Mouse (Mus musculus): ENCODE results near the gene Fbp2. TPM values are rescaled to one million over a fixed set of nuclear protein-coding genes. Genes with fewer than 3 reads are reported as not detected.

The Fbp2 gene
- not detected in 2 replicates for polyA plus RNA-seq (2012)

DNA sequence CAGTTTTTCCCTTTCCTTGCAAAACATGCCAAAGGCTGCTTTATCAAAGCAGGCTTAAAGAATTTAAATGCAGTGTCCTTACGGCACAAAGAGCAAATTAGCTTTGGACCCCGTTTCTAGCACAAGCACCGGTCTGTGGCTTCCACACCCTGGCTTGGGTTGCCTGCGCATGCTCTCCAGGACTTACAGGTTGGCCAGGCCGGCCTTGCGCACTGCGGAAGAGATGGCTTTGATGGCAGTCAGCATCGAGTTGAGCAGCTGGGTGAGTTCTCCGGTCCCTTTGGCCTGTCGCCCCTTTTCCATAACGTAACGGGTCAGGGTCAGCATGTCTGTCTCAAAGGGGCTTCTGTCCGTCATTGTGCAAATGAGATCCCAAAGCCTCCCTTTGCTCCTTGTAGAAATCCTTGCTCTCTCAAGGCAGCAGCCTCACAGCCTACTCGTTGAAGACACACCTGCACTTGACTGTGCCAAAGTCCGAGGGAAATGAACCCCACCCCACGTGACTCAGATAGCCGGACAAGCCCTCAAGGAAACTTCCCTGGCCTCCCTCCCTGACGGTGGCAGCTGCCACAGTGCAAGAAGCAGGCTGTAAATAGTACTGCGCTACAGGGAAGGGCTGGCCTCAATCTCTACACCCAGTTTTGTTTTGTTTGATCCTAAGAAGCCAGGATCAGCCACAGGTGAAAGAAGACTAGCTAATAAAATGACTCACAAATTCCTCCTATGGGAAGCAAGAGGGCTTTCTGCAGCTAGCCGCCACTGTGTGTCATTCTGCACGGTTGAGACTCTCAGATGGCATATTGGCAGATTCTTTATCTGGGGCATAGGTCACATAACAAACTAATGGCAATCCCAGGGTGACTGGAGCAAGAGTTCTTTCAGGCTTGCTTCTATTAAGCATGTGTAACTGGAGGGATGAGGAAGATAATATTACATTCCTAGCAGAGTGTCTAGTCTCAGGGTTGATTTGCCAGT, at the start of gene Fbp2:
Gene Fbp2, minus strand, starts transcription at position 482 of the 975 bp plus-strand sequence.
- no peak for TF ChIP-seq GATA1 (IDR thresholded peaks at IDR 0.05; ENCODE audit: low read length)

DNA sequence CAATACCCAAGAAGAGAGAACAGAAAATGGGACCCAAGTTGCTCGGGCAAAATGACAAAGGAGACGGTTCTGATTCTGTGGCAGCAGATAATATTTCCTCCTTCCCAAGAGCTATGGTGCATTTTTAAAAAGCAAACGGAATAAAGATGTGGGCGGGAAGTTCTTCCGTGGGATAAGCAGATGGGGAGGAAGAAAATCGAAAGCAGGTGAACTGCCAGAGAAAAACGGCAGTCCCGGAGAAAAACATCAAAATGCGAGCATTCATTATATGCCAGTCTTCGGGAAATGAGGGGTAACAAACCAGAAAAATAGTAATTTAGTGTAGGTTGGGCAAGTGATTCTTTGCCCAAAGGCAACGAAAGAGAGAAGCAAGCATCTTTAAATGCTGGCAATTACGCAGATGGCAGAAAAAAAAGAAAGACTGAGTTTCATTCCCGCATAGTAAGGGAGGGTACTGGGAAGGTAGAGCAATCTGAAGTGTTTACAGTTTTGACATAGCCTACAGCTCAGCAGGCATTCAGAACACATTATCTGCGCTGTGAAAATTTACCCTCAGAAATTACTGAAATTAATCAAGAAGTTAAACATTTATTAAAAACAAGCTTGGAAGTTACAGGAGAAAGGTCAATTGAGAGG, 49.4 kb upstream of the Fbp2 start:
- TF ChIP-seq GATA1 (IDR thresholded peaks at IDR 0.05; ENCODE audit: low read length), result no peak

DNA sequence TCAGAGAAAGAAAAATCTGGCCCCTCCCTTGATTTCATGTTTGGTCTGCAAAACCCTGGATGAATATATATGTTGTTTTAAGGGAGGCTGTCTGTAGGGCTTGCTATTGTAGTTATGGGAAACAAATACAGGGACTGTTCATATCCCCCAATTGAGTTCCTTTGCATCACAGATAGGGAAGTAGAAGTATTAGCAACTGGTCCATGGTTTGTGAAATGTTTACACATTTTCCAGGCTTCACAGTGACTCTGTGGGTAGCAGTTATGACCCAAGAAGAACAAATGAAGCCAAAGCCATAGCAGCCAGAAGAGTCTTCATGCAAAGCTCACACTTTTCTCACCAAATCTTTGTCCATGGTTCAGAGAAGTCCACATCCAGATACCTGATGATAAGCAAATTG, 42.9 kb upstream of the Fbp2 start:
- no peak for TF ChIP-seq GATA1 (IDR thresholded peaks at IDR 0.05; ENCODE audit: low read length)

DNA sequence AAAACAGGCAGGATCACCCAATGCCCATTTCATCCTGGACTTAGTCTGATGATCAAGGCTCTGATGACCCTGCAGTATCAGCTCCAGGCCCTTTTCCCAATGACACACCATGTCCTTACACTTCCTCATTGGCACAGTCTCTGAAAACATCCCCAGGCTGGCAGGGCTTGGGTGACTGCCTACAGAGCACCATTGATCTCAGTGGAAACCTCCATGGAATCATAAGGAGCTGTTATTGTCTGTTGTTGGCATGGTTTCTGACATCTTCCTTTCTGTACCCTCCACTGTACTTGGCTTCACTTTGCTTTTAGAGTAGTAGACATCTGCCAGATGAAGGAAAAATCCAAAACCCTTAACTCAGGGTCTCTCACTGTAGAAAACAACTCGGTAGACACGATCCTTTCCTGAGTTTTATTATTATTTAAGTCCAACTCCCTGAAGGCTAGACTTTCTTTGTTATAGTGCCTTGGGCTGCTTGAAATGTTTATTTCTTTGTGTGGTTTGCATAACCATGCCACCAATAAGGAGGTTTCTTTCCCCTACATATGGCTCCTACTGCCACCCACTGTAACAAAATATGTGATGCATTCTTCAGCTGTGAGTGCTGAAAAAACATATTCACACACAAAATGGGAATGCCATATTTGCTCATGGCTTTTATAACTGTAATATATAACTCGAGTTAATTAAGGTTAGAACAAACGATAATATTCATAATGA, 39.9 kb upstream of the Fbp2 start:
- TF ChIP-seq GATA1 (IDR thresholded peaks at IDR 0.05; ENCODE audit: low read length), result no peak

DNA sequence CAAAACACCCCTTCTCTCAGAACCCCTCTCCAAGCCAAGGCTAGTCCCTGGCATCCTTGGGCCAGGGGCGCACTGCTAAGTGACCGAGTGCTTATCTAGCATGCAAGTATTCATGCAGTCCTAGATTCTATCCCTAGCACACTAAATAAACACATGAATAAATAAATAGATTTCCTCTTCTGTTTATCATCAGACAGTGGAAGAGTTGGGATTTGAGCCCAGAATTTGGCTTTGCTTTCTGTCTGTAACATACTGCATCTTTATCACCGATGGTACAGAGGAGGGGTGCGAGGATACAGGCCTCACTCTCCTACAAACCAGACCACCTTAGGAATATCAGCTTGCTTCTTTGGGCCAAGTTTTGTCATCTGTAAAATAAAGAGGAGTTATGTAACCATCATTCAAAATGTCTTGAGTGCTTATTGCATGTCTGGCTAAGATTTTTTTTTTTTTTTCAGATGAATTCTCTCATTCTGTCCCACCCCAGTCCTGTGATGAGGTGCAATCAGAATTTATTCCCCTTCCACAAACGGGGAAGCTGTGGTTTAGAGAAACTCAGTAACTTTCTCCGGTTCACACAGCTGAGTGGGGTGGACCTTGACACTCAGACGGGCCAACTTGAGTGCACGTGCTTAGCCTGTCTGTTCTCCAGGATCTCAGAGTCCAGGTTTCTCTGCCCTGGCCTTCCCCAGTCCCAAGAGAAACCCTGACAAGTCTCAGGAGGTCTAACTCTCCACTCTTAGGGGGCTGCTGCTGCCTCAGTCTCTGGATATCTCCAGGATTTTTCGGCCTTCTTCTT, 35.0 kb upstream of the Fbp2 start:
- TF ChIP-seq GATA1 (IDR thresholded peaks at IDR 0.05; ENCODE audit: low read length), result no peak

DNA sequence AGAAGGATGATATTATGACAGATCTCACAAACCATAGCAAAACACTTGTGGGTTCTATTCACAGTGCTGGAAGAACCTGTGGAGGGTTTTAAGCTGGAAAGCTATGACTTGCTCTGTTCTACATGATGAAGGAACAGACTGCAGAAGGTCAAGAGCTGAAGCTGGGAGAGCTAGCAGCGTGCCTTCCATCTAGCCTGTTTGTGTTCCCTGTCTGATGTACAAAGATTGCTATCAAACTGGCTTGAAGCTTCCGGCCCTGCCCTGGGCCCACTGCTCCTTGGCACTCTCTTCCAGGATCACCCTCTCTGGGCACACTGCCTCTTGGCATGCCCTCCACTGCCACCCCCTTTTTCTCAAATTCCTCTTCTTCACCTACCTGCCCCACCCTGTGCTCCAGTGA, 31.1 kb upstream of the Fbp2 start:
- no peak for TF ChIP-seq GATA1 (IDR thresholded peaks at IDR 0.05; ENCODE audit: low read length)

DNA sequence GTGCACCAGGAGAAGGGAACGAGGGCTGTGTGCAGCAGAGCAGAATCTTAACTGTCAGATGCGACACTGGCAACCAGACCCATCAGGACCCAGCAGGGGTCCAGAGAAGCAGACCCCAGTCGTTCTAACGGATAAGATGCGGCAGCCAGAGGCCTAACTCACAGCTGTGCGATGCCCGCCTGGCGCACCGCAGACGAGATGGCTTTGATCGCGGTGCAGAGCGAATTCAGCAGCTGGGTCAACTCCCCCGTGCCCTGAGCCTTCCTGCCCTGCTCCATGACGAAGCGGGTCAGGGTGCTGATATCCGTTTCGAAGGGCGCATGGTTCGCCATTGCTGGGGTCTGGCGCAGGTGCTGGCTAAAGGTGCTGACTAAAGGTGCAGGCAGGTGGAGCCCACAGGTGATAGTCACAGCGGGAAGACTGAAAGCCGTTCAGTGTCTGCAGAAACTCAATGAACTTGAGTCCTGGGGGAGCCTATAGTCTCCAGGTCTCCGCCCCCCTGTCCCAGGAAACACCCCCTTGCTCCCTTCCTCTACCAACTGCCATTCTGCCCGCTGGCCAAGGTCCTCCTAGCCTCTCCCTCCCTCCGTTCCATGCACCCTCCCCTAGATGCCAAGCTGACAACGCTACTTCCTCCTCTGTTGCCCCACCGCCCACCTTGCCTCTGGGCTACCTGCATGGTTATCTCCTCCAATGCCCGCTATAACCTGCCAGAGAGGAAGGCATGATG, 29.7 kb upstream of the Fbp2 start, which contains the start of gene Fbp1:
Gene Fbp1, minus strand, starts transcription at position 571 of the 730 bp plus-strand sequence.
- no peak for TF ChIP-seq GATA1 (IDR thresholded peaks at IDR 0.05; ENCODE audit: low read length)

DNA sequence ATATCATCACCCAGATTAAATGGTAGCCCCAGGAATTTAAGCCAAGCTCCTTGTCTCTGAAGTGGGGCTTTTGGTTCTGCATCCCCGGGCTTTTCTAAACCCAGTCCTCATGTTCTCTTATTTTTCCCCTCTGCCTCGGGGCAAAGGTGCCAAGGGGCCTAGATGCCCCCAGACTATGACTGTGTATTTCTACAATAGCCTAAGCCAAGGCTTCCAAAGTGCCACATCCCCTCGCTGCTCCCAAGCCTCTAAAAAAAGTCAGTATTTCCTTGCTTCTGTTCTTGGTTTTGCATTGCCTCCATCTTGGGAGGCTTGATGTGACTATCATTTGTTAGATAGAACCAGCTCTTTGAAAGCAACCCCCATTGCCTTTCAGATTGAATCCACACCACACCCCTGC, 26.3 kb upstream of the Fbp2 start:
- no peak for TF ChIP-seq GATA1 (IDR thresholded peaks at IDR 0.05; ENCODE audit: low read length)

DNA sequence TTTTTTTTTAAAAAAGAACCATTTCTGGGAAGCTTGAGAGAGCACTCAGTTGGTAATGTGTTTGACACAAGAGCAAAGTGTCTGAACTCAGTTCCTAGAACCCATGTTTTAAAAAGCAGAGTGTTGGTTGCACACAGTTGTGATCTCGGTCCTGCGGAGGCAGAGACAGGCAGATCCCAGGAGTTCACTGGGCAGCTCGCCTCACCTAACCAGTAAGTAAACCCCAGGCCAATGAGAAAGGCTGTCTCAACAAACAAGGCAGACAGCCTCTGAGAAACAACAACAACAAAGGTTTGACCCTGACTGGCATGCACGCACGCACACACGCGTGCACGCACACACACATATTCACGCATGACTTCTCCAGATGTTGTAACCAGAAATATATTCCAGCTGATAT, 25.7 kb upstream of the Fbp2 start:
- TF ChIP-seq GATA1 (IDR thresholded peaks at IDR 0.05; ENCODE audit: low read length), result no peak

DNA sequence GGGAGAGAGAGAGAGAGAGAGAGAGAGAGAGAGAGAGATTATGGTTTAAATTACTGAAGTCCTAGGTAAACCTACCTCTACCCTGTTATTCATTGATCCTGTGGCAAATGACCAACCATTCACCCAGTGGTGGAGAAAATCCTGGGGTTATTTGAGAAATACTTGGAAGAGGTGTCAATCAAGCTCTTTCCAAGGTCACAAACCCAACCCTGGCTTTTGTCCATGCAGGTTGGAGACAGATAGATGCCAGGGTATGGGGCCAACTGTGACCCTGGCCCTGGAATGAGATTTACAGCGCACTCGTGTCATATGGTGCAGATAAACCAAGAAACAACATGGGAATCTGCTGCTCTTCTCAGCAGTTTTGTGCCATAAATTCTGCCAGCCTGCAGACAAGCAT, 25.2 kb upstream of the Fbp2 start:
- TF ChIP-seq GATA1 (IDR thresholded peaks at IDR 0.05; ENCODE audit: low read length), result no peak

DNA sequence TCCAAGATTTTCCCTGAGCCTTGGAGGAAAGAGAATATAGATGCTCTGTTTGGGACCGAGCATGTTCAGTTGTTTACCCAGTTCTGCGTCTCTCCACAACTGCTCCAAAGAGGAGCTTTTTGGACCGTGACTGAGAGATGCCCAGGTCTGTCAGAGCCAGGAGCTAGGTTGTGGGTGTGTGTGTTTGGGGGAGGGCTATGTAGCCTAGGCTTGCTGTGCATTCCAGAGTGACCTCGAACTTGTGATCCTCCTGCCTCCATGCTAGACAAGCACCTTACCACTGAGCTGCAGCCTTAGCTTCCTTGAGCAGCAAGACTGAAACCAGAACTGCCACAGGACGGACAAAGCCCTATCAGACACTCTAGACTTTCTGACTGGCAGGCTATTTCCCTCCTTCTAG, 24.6 kb upstream of the Fbp2 start:
- TF ChIP-seq GATA1 (IDR thresholded peaks at IDR 0.05; ENCODE audit: low read length), result no peak

DNA sequence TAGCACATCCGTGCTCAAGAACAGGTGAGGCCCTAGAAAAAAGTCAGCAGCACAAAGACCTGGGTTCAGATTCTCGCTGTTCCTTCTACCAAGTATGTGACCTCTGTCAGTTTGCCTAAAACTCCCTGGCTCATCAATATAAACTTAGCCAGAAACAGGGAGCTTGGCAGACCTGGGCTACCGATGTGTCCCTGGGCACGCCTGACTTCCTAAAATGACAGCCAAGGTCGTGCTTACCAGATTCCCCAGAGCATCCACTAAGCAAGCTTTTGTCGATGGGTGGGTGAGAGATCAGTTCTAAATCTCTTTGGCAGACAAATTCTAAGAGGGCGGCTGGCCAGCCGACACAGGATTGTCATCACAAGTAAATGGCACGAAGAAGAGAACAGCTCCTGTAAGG, 23.1 kb upstream of the Fbp2 start:
- TF ChIP-seq GATA1 (IDR thresholded peaks at IDR 0.05; ENCODE audit: low read length), result no peak

DNA sequence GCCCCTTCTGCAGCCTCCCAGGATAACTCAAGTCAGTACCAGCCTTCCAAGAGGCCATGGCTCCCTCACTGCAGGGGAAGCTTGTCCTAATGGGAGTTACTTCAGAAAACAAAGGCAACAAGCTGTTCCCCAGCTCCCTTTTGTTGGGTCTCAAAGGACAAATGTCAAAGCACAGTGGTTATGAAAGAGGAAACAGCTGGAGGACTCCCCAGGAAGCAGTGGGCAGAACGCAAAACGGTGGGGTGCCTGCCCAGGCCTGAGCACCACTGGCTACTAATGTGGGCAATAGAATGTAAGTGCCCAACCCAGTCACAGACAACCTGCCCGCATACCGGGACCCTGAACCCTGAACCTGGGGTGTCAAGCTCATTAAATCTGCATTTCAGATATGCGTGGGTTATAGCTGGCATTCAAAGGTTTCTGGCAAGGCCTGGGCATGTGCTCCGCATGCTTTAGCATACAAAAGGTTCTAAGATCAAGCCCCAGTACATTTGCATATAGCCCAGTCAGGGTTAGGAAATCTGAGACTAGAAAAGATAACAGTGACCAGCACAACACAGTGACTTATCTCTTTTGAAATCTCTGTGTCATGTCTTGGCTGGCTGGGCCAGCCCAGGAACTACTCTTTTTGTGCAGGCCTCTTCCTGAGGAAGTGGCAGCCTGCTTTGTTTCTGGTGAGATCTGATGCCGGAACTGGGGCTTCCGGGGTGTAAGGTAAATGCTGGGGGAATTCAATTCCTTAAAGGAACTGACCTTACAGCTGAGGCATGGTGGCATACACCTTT, 21.8 kb upstream of the Fbp2 start:
- no peak for TF ChIP-seq GATA1 (IDR thresholded peaks at IDR 0.05; ENCODE audit: low read length)

DNA sequence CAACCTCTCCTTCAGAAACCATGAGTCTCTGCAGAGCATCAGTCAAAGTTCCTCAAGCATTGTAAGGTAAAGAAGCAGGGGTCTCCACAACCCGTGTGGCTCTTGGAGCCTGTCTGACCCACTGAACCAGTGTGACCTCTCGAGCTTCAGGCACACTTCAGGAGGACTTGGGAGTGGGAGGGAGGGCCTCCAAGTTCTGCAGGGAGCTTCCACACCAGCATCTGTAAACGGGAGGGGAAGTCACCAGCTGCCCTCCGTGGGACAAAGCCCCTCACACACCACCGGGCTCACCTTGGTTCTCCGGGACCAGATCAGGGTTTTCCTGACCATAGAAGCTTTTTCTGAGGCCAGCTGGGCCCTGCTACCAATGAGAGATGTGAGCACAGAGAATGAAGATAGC, 21.2 kb upstream of the Fbp2 start:
- TF ChIP-seq GATA1 (IDR thresholded peaks at IDR 0.05; ENCODE audit: low read length), result no peak
